Mouse (Mus musculus): ENCODE measurements at regions not wholly inside any gene's neighbourhood (a gene's known extent, or its start where the extent isn't known, plus 50 kb on each side); places are given as distances from the start of the nearest gene placed in this dataset.

- Histone ChIP-seq H3ac (ENCODE audit: control insufficient read depth, insufficient read length, low read depth) (no peak overlapping the region), H3K27me3 (ENCODE audit: control insufficient read depth, insufficient read depth, insufficient read length) (no peaks in the 10 kb centered on the region), H3K36me3 (ENCODE audit: control insufficient read depth, insufficient read depth) (no peaks in the 10 kb centered on the region), H3K4me3 (ENCODE audit: insufficient read depth, poor library complexity, severe bottlenecking) (no peak overlapping the region), H3K79me3 (ENCODE audit: low read depth) (no peaks in the 10 kb centered on the region), H3K79me2 (ENCODE audit: control insufficient read depth, insufficient read depth) (no peaks in the 10 kb centered on the region)
- TF ChIP-seq CTCF (IDR thresholded peaks at IDR 0.05; ENCODE audit: control insufficient read depth, insufficient read depth, insufficient read length) (no peak), MYOD1 (IDR thresholded peaks at IDR 0.05; ENCODE audit: control insufficient read depth, insufficient read length, low read depth) (no peak), MYOG (IDR thresholded peaks at IDR 0.05; ENCODE audit: control insufficient read depth, extremely low read depth, insufficient read length) (no peak), USF1 (IDR thresholded peaks at IDR 0.05; ENCODE audit: low read depth) (no peak), FOSL1 (IDR thresholded peaks at IDR 0.05; ENCODE audit: insufficient read depth, low read length, poor library complexity, severe bottlenecking) (no peak), MAX (IDR thresholded peaks at IDR 0.05) (no peak), CEBPB (IDR thresholded peaks at IDR 0.05; ENCODE audit: low read depth) (no peak)
These were observed 52.6 kb upstream of the Ift57 start for GRCm38 (mm10) chr16:49646479-49646878.

All from C2C12 (cell line).